Mouse (Mus musculus): ENCODE measurements around the gene Junb.

GRCm38 (mm10) chr8:84937620-84938485 is 40.7 kb downstream of the Junb start:
- TF ChIP-seq EP300 (IDR thresholded peaks at IDR 0.05; ENCODE audit: insufficient read depth, low read depth, low read length) (no peak), CTCF (IDR thresholded peaks at IDR 0.05; ENCODE audit: low read depth, low read length) (no peak), POLR2A (IDR thresholded peaks at IDR 0.05; ENCODE audit: insufficient read depth, low read length) (no peak)

Measured in ES-Bruce4 (cell line).